Mouse (Mus musculus): ENCODE data around the gene Prdm11.

GRCm38 (mm10) chr2:92948699-92949300 lies 97.2 kb downstream of the Prdm11 start:
- TF ChIP-seq CTCF (IDR thresholded peaks at IDR 0.05; ENCODE audit: control insufficient read depth, insufficient read depth, low read length), result no peak
- no peak for TF ChIP-seq POLR2A (IDR thresholded peaks at IDR 0.05; ENCODE audit: borderline replicate concordance, control insufficient read depth, low read depth, low read length)
